Mouse (Mus musculus): ENCODE results near the gene Mrtfa. TPM values are rescaled to one million over a fixed set of nuclear protein-coding genes. Genes with fewer than 3 reads are reported as not detected.

Gene Mrtfa
- total RNA-seq, 1 experiment from 2014 or later: 10.5 TPM

- no peak for ATAC-seq (replicated peaks; ENCODE audit: low read depth, poor library complexity, severe bottlenecking)
Observed at GRCm38 (mm10) chr15:81010114-81010513, 180.4 kb downstream of the Mrtfa start.

DNA sequence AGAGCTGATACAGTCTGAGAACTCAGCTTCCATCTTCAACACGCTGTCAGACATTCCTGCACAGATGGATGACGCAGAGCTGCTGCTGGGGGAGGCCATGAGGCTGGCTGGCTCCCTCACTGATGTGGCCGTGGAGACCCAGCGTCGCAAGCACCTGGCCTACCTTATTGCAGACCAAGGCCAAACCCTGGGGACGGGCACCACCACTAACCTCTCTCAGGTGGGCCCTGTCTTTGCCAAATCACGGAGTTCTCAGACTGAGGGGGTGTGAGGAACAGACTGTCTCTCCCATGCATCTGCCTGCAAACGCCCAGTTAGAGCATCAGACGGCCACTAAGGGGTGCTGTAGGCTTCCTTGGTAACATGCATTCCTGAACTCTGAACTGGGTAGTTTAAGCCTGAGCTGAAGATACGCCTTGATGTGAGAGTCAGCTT is 181.9 kb downstream of the Mrtfa start:
- ATAC-seq (replicated peaks; ENCODE audit: low read depth, poor library complexity, severe bottlenecking): peak; percentile 72

DNA sequence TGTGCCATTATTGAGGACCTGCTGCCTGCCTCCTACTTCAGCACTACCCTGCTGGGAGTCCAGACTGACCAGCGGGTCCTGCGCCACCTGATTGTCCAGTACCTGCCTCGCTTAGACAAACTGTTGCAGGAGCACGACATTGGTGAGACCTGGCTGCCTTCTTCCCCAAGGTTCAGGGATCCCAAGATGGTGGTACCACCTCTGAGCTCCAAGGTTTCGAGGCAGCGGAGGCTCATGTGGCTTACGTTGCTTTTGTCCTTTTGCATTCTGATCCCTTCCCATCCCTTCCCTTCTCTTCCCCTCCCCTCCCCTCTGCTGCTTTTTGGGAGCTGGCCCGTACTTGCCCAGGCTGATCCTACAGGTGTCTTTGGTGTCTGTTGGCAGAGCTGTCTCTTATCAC is 182.7 kb downstream of the Mrtfa start:
- ATAC-seq (replicated peaks; ENCODE audit: low read depth, poor library complexity, severe bottlenecking): no peak

GRCm38 (mm10) chr15:81007339-81007738 is 183.2 kb downstream of the Mrtfa start:
- no peak for ATAC-seq (replicated peaks; ENCODE audit: low read depth, poor library complexity, severe bottlenecking)

DNA sequence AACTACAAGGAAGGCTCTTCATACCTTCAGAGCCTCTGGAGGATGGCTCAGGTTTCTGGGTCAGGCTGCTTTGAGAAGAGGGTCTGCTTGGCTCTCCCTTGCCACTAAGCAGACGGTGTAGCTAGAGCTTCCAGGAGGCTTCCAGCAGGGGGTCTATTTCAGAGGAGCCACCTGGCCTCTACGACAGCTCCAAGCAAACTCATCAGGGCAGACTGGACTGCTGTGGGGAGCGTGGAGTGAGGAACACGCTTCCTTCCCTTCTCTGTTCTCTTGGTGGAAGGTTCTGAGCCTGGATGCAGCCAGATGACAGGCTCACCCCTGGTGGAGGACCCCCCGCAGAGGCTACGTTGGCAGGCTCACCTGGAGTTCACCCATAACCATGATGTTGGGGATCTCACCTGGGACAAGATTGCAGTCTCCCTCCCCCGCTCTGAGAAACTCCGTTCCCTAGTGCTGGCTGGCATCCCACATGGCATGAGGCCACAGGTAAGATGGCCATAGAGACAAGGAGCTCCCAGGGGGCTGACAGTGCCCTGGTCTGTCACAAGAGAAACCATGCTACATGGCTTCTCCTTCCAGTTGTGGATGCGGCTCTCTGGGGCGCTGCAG is 184.3 kb downstream of the Mrtfa start:
- no peak for ATAC-seq (replicated peaks; ENCODE audit: low read depth, poor library complexity, severe bottlenecking)

- ATAC-seq (replicated peaks; ENCODE audit: low read depth, poor library complexity, severe bottlenecking): peak; percentile 68
Observed at GRCm38 (mm10) chr15:81000419-81001138, 190.0 kb downstream of the Mrtfa start.

DNA sequence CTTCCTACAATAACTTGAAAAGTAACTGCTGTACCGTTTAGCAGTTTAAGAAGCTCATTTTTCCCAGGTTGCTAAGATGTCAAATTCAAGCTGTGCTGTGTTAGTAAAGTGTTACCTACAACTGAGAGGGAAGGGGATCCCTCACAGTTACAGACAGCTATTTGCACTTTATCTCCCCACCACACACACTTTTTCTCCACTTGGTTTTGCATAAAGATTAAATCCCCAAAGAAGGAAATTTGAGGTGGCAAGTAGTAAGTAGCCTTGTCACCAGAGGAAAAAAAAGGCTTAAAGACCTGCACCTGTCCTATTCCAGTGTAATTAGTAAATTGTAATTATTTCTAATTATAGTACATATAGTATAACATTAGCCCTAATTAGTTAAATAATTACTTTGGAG is 193.5 kb downstream of the Mrtfa start:
- ATAC-seq (replicated peaks; ENCODE audit: low read depth, poor library complexity, severe bottlenecking): no peak

- no peak for ATAC-seq (replicated peaks; ENCODE audit: low read depth, poor library complexity, severe bottlenecking)
Observed at GRCm38 (mm10) chr15:80996090-80996835, 194.3 kb downstream of the Mrtfa start.

GRCm38 (mm10) chr15:80994959-80995358 is 195.6 kb downstream of the Mrtfa start:
- no peak for ATAC-seq (replicated peaks; ENCODE audit: low read depth, poor library complexity, severe bottlenecking)

- ATAC-seq (replicated peaks; ENCODE audit: low read depth, poor library complexity, severe bottlenecking): peak; percentile 32; the same call in 1 of the 2 replicates
Observed at GRCm38 (mm10) chr15:80989712-80990111, 200.8 kb downstream of the Mrtfa start.

- peak; percentile 42; the same call in 1 of the 2 replicates for ATAC-seq (replicated peaks; ENCODE audit: low read depth, poor library complexity, severe bottlenecking)
Observed at GRCm38 (mm10) chr15:80988331-80988730, 202.2 kb downstream of the Mrtfa start.

DNA sequence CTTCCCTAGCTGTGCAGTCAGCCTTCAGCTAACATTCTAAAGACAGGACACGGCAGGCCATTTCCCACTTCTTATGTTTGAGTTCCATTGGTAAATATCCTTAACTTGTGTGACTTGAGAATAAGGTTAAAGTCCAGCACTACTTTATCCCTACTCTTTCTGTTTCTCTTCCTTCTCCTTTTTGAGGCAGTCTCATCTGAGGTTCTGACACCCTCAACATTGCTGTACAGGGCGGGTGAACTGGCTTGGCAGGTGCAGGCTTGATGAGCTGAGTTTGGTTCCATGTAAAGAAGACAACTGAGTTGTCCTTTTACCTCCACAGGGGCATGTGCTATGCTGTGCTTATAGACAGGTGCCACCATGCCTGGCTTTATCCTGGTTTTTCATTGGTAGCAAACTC is 207.3 kb downstream of the Mrtfa start:
- ATAC-seq (replicated peaks; ENCODE audit: low read depth, poor library complexity, severe bottlenecking): no peak

DNA sequence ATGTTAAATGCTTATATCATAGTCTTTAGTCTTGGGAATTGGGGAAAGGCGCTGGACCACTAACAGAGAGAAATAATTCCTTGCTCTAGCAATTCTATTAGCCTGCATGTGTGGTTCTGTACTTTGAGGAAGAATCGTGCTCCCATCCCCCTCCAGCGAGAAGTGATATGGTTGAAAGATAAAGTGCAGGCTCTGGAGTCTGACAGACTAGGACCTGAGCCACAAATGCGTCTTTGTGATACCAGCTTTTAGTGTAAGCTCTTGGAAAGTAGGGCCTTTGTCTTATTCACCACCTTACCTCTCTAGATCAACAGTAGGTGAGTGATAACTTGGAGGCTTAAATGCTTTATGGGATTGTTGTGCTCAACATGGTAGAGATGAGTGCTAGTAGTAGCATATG is 209.4 kb downstream of the Mrtfa start:
- ATAC-seq (replicated peaks; ENCODE audit: low read depth, poor library complexity, severe bottlenecking): no peak

DNA sequence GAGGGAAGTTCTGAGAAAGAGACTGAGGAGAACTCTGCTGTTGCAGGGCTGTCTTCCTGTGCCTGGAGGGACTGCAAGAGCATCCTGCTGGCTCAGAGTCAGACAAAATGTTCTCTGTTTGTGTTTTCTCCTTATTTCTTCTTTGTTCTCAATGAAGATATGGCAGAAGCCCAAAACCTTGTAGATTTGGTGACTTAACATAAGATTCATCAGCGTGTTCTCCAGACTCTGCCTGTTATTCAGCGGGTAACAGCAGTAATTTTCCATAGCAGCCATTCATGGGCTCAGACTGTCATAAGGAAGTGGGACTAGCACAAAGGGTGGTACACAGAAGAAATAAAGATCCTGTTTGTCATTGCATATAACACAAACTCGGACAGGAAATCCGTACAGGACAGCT is 210.9 kb downstream of the Mrtfa start:
- no peak for ATAC-seq (replicated peaks; ENCODE audit: low read depth, poor library complexity, severe bottlenecking)

DNA sequence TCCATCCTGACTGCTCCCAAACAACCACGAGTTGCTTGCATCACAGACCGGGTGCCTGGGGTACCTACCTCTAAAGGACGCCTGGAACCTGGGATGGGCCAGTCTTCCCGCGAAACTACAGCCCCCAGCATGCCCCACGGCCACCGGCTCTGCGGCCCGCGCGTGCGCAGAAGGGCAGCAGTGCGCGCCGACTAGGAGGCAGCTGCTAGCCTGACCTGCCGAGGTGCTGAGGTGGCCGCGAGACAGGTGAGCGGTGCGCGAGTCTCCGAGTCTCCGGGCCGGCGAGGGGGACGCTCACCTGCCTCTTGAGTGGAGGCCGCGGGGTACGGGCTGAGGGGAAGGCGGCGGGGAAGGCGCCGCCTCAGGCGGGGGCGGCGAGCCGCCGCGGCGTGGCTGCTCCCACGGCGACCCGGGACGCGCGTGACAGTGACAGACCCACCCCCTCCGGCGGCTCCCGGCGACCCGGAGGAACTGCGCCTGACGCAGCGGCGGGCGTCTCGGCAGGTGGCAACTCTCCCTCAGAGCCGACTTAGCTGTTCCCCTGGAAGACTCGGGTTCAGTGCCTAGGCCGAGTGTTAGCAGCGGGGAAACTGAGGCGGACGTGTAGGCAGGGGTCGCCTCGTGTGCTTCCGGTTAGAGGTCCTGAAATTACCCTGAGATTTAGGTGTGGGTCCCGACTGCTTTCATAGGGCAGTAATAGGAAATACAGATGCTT is 212.8 kb downstream of the Mrtfa start, which contains the start of gene Sgsm3:
TSS of gene Sgsm3 (plus strand) at position 146 of the 715 bp plus-strand sequence.
- peak; percentile 88 for ATAC-seq (replicated peaks; ENCODE audit: low read depth, poor library complexity, severe bottlenecking)

- ATAC-seq (replicated peaks; ENCODE audit: low read depth, poor library complexity, severe bottlenecking): no peak
Observed at GRCm38 (mm10) chr15:80975666-80976065, 214.9 kb downstream of the Mrtfa start.

GRCm38 (mm10) chr15:80974311-80974710 is 216.2 kb downstream of the Mrtfa start:
- no peak for ATAC-seq (replicated peaks; ENCODE audit: low read depth, poor library complexity, severe bottlenecking)

- no peak for ATAC-seq (replicated peaks; ENCODE audit: low read depth, poor library complexity, severe bottlenecking)
Observed at GRCm38 (mm10) chr15:80969371-80969770, 221.2 kb downstream of the Mrtfa start.
